Mouse (Mus musculus) thymus, postnatal 0 days (tissue): ENCODE data around the gene Ptgdr2. TPM values are rescaled to one million over a fixed set of nuclear protein-coding genes. Genes with fewer than 3 reads are reported as not detected.
A peak's percentile ranks its signal among the peaks of the same experiment; 100 is the strongest.

Experiments used
- DNase-seq: peaks from one replicate; pipeline ENCODE4 v3.0.0-alpha.2; 2015; ENCODE audit warnings: low spot score
- polyA plus RNA-seq: library from polyadenylated mRNA; unstranded; fragments of >200 nt; fragmentation: Nextera tagmentation; extraction: Ambion mirVana; gene quantifications from 2 replicates; pipeline ENCODE4 v1.2.1, GENCODE M21; 2015

Ptgdr2 gene
- 0.27 and 0.39 TPM in 2 replicates for polyA plus RNA-seq

DNA sequence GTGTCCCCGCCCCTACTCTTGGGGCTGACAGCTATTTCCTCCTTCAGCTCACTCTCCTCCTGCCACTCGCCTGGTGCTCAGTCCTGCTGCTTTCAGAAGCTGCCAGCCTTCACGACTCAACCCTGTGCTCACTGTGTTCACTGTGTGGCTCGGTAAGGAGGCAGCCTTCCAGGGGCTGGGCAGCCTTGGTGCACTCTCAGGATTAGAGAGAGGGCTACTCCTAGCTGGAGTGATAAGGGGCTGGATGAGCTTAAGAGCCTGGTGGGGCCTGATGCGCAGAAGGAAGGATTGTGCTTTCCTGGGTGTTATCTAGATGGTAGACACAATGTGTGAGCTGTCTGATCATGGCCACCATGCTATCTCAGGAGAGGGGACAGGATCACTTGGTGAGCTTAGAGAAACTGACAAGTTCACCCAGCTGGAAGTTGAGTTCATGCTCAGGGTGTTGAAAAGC lies at the start of gene Ptgdr2:
Gene Ptgdr2 (plus strand): TSS at position 51 of the 454 bp plus-strand sequence.
- no peak for DNase-seq

DNA sequence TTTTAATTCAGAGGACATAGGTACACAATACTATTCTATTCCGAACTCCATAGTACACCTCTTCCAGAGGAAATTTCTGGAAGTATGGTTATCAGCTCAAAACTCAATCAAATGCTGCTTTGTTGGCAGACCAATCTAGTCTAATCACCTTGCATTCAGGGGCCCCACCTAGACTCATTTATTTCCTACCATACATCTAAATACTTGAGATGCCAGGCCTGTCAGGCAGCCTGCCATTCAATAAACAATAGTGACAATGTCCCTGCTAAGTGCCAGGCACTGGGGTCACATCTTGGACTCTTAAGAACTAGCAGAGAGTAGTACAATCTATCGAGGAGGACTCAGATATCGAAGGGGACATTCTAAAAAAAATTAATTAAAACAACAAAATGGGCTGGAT lies 44.8 kb upstream of the Ptgdr2 start:
- no peak for DNase-seq

DNA sequence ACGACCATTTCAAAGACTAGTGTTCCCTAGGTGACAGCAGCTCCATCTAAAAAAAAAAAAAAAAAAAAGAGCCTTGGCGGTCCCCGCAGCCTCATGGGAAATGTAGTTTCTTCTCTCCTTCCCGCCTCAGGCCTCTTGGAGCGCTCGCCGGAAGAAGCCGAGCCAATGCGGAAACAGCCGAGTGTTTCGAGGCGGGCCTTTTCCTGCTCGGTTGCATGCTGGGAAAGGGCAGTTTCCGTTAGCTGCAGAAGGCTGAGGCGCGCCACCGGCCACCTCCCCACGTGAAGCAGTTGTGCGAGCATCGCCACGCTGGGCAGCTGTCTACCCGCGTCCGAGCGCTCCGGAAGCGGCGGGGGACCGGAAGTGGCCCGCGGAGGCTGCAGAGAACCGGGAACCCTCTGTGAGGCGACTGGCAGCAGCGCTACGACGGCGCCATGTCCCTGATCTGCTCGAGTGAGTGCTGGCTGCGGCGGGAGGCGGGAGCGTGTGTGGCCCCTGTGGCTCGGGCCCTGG lies 41.9 kb upstream of the Ptgdr2 start, which contains the start of gene Prpf19:
Gene Prpf19 (plus strand): TSS at position 216 of the 513 bp plus-strand sequence.
- peak; percentile 98 for DNase-seq

DNA sequence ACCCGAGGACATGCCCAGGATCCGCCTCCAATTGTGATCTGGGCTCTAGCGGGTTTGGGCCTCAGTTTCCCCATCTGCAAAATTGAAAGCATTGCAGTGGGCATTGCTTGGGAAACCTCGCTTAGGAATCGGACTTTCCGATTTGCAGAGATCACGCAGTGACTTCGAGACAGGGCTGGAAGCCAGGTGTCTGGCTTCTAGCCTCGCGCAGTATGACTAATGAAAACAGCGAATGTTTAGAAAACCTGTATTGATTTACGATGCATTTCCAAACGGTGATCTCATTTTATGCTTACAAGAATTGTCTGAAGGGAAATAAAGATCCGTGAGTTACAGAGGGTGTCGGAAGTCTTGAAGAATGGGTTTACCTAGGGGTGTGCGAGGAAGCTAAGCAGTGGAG lies 41.3 kb upstream of the Ptgdr2 start:
- DNase-seq: peak; percentile 23

DNA sequence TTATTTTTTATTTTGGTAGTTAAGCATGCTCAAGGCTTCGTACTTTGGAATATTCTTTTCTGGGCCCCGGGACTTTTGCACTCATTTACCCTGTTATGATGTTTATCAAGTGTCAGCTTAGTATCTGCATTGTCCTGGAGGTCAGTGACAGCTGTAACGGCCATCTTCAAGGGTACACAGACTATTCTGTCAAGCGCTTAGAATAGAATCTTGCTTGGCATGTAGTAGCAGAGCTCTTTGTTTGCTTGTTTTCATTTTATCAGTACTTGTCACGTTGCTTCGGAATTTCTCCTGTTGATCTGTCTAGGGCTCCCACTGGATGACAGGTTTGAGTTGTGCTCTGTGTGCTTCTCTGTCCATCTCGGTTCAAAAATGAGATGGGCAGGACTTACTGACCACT lies 40.1 kb upstream of the Ptgdr2 start:
- no peak for DNase-seq

DNA sequence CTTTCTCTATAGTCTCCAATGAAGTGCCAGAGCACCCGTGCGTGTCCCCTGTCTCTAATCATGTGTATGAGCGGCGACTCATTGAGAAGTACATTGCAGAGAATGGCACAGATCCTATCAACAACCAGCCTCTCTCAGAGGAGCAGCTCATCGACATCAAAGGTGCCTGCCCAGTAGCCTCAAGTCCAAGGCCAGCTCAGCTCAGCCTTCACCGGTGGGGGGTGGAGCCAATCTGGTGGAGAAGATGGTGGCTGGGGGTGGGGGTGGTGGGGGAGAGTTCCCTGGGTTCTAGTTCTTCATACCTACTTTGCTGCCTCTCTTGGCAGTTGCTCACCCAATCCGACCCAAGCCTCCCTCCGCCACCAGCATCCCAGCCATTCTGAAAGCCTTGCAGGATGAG lies 39.5 kb upstream of the Ptgdr2 start:
- no peak for DNase-seq

DNA sequence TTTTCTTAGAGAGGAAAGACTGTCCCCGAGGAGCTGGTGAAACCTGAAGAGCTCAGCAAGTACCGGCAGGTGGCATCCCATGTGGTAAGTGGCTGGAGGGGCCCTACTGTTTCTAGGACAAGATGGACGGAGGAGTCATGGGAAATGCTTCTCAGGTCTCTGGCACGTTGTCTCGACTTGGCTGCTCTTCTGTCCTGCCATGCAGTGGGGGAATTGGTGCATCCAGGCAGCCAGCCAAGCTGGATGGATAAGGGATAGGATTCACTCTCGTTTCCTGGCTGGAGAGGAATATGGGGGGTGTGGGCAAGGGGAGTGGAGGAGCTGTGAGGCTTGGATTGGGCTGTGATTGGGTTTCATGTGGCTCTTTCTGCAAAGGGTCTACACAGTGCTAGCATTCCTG lies 36.6 kb upstream of the Ptgdr2 start:
- no peak for DNase-seq

DNA sequence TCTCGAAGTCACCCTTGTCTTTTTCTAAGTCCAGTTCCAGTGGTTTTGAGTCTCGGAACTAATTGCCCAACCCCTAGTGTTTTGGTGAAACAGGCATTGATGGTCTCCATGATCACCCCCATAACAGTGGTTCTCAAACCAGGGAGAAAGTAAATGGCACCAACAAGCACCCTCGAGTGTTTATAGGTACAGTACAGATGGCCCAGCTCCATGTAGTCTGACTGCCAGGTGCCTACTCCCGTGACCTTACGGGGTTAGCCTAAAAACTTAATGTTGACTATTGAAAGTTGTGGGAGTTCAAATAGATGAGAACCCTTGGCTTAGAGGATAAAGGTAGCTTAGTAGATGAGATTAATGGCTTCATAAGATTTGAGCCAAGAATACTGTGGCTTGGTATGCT lies 35.9 kb upstream of the Ptgdr2 start:
- DNase-seq: no peak

DNA sequence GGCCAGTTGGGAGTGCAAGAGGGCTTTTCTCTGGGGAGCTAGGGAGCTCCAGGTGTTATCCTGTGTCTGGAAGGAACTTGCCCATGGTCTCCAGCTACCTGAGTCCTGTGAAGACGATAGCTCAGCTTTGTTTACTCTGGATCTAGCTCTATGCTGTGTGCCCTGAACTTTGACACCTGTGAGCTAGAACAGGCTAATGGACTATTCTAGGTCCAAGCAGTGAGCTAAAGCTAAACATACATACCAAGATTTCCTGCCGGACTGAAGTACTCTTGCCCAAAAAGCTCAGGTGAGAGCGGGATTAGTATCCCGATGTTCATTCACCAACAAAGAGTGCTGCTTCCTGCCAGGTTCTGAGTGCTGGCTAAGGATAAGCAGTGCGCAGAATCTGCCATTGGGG lies 32.4 kb upstream of the Ptgdr2 start:
- DNase-seq: no peak

DNA sequence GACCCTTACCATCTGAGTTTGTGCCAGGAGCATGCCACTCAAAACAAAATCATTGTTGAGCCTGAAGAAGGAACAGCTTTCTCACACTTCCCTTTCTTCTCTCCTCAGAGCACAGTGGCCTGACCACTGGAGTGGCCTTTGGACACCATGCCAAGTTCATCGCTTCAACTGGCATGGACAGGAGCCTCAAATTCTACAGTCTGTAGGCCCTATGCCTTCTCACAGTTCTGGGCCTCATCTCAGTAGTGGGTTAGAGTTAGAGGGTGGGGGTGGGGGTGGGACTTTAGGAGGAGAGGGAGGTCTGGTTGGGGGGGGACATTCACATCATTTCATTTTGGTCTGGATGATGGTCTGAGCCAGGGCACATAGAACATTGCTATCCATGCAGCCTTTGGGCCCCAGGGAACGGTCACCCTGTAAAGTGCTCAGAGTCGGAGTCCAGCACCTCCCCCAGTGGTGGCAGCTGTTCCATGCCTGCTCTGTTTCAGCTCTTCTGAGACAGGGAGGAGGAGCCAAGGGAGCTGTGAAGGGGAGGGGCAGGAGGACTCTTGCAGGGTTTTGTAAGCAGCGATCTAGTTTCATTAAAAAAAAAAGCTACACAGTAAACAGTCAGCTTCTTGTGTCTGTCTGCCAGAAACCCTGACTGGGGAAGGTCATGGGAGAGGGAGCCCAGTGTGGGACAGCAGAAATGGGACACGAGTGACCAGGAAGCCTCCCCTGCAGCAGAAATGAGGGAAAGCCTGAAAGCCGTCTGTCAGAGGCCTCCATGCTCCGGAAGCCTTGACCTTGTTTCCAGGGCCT lies 31.8 kb upstream of the Ptgdr2 start:
- DNase-seq: no peak

DNA sequence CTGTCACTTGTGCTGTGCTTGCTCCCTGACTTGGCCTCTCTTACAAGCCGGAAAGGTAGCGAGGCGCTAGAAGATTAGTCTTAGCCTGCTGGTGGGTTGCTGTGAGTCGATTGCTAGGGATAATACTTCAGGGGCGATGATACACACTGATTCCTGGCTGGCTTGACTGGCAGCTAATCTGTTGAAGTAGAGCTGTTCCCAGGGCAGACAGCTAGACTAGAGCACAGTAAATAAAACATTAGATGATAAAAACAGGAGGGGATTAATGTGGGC lies 31.3 kb upstream of the Ptgdr2 start:
- no peak for DNase-seq

DNA sequence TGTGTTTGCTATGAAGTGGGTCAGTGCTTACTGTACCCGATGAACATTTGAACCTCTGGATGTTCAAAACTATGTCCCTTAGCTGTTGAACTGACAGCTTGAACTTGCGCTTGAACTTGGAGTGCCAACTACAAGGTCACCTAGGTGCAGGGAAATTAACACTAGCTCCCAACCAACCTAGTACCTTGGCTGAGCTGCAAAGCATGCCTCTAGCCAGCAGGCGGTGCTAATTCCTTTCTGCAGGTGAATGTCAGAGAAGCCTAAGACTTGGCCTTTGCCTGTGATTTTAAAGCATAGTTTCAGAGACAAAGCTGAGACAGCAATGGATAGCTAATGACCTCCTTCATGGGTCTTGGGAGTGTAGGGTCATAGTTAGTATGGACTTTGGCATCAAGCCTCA lies 29.1 kb upstream of the Ptgdr2 start:
- peak; percentile 62 for DNase-seq

DNA sequence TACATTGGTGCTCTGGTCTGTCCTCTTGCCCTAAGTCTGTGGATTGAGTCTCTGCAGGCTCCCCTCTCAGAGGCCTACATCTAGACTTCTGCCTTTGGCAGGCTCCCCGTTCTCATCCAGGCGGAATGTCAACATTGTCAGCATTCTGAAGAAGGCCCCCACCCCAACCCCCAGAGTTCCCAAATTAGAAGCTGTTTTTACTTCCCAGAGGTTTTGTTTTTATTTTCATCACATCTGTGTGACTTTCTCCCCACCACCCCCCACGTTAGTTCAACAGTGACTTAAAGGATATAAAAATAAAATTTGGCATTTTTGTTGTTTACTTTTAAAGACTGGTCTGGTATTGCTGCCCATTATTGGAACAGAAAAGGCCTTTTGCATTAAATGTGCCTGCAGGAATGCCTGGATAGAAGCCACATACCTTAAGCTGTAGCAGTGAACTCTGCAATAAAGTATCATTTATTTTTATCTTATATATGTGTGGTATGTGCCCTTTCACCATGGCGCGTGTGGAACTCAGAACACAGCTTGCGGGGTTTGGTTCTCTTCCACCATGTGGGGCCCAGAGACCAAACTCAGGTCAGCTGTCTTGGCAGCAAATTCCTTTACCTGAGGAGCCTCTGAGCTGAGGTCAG lies 27.8 kb upstream of the Ptgdr2 start:
- DNase-seq: no peak

DNA sequence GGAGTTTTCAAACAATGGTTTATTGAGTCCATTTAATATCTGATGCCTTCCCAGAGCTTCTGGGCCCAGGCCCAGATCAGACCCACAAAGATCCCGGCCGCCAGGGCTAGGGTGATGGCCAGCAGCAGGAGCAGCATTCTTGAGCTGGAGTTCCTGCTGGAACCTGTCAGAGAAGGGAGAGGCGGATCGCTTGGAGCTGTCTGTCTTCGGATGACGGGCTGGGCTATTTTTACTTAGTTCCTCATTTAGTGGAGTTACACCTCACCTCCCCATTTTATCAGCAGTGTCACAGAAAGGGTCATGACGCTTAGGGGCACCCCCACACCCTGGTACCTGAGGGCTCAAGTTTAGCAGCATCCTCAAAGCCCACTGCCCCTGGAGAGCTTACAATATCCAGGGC lies 22.7 kb upstream of the Ptgdr2 start:
- no peak for DNase-seq

DNA sequence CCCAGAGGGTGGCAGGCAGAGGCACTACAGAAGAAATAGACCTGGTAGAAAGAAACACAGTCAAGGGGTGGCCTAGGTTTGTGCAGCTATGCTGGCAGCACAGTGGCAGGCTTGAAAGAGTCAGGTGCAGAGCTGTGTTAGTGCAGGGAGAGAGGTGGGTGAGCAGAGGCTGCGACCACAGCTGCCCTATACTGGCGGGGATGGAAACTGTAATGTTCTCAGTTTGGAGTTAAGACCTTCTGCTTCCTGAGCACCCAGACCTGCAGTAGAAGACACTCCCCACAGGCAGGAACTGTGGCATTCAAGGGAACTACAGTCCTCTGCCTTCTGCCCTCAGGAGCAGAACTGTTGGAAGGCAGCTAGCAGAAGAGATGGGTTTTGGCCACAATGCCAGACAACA lies 22.1 kb upstream of the Ptgdr2 start:
- no peak for DNase-seq

DNA sequence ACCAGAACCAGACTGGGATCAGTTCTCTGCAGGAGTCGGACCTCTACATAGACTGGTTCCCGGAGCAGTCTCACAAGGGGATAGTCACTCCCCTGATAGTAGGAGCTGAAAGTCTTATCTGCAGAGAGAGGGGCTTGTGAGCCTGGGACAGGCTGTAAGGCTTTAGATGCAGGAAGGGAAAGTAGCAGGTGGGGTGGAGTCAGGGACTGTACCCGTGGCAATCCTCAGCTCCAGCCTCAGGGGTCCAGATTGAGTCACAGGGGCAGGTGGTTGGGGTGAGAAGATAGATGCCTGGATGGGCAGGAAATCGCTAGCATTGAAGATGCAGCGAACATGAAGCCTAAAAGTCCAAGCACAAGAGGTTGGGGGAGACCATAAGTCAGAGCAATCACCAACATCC lies 20.5 kb upstream of the Ptgdr2 start:
- no peak for DNase-seq

DNA sequence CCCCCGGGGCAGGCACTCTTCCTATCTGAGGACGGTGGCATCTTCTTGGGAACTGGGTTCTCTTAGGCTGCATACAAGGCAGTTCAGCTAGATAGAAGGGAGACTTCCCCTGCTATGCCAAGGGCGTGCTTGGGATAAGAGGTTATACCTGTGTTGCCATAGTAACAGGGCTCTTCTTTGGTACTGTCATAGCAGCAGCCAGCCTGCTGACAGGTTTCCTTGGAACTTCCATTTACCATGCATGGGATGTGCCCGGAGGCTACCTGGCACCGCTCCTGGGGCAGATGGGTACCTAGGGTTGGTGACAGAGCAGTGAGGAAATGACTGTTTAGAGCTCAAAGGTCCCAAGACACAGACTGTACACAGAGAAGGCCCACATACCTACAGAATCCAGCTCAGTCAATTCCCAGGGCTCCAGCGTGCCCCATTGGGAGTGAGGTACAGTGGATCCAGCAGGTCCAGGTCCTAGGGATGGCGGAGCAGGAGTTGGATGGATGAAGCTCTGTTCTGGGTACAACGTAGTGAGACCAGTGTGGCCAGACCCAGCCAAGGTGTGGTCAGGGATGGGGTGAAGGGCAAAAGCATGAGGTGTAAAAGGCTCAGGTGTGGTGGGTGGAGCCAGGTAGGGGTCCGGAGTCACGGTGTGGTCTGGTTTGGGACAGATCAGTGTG lies 18.5 kb upstream of the Ptgdr2 start:
- DNase-seq: no peak

DNA sequence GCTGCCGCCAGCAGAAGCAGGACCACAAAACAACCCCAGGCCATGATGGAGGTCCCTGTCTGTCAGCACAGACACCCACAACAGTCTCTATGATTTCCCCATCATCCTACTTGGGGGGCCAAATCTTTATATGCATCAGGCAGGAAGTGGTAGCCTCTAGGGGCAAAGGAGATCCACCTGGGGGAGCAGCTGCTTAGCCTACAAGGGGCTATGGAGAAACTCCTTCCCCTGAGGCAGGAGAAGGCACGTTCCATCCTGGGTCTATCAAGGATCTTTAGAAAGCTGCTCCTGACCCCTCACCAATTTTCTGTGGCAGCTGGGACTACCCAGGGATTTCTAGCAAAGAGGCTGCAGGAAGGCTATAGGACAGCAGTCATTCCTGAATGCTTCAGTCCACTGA lies 16.4 kb upstream of the Ptgdr2 start, which contains the start of gene Zp1:
Gene Zp1 (minus strand): TSS at position 101 of the 400 bp plus-strand sequence.
- DNase-seq: no peak

DNA sequence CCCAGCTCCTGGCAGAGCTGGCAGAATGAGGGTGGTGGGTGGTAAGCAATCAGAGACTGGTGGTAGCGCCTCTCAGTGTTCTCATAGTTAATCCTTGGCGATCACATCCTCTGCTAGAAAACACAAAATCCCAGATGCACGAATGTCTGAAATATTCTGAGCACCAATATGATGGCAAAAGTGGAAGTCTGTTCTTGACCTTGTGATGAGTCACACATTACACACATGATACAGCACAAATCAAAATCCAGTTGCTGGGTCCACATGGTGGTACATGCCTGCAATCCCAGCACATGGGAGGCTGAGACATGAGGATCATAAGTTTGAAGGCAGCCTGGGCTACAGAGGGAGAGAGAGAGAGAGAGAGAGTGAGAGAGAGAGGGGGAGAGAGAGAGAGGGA lies 15.9 kb upstream of the Ptgdr2 start:
- DNase-seq: no peak

DNA sequence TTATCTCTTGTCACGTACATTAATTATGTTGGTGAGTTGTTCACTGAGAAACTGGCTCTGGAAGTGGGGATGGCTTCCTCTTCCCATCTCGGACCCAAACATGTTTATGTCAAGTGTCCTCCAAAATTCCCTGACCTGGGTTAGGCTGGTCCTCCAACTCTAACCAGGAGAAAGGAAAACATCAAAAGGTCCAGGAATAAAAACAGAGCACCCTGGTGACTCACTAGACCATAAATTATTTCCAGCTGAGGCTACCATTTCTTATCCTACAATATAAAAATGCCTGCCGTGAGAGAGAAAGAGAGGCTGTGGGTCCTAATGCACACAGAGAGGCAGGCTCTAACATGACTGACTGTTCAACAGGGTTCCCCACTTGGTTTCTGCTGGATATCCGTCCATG lies 12.7 kb upstream of the Ptgdr2 start:
- no peak for DNase-seq

DNA sequence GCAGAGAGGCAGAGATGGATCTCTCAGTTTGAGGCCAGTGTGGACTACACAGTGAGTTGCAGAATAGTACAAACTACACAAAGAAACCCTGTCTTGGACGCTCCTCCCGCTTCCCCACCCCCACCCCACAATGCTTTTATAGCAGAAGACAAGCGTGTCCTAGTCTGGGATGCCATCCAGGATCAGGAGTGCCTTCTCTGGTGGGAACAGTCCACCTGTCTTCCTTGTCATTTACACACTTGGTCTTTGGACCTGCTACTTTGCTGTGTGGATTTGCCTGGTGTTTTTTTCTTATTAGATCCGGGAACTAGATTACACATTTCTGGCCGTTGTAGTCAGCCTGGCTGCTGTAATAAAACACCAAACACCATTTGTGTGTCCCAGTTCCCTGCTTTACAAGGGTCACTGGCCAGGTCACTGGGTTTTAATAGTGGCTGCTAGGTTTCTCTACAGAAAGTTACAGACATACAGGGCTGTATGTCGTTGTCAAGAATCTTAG lies 10.8 kb upstream of the Ptgdr2 start:
- no peak for DNase-seq

DNA sequence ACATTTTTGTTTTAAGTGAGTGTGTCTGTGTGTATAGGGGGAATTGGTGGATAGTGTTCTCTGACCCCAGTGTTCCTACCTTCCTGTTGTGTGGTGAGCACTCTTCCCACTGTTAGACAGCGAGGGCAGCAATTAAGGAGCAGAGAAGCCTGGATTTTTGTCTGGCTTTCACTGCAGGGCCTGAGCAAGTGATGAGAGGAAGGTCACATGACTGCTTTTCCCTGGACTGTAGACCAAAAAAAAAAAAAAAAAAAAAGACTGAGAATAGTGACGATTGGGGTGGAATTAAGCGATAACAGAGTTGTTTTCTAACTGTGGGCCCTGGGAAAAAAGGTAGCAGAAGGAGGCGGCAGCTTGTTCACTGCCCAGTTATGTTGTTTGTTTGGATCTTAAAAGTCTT lies 10.3 kb upstream of the Ptgdr2 start:
- DNase-seq: no peak
